Mouse (Mus musculus) embryo, embryonic 10 days (tissue): ENCODE measurements at regions not wholly inside any gene's neighbourhood (a gene's known extent, or its start where the extent isn't known, plus 50 kb on each side); places are given as distances from the start of the nearest gene placed in this dataset.

Experiments used
- DNase-seq: peaks from one replicate; pipeline ENCODE4 v3.0.0-alpha.2; 2015; ENCODE audit warnings: low spot score

DNA sequence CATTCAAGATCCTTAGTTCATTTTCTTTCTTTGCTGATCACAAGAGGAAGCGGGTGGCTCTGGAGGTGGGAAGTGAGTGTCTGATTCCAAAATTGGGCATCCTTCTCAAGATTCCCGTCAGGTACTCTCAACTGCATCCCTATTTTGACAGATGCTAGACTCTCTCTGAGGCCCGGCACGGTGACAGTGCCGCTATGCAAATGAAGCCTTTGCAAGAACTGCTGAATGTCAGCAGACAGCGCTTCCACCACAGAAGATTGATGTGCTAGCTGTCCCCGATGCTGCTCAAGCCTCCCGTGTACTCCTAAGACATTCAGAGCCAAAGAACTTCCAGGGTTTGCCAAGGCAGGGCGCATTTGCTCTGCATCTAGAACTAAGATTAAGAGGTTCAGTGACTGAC is 50.9 kb upstream of the Cpne4 start:
- no peak for DNase-seq

DNA sequence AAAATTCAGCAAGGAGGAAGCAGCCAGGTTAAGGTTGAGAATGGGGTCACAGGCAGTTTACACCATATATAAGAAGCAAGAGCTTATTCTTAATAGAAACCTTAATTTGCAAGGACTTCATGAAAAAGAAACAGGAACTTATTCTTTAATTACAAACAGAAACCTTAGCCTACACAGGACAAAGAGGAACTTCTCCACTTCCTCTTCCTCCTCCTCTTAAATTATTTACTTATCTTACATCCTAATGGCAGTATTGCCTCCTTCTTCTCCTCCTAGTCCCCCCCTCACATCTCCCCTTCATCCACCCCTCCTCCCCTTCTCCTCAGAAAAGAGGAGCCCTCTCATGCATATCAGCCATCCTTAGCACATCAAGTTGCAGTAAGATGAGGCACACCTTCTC is 56.4 kb upstream of the Cpne4 start:
- no peak for DNase-seq

GRCm38 (mm10) chr9:104489383-104489782 is 57.7 kb upstream of the Cpne4 start:
- no peak for DNase-seq

GRCm38 (mm10) chr9:104482440-104482839 is 64.6 kb upstream of the Cpne4 start:
- no peak for DNase-seq

GRCm38 (mm10) chr9:104480683-104481082 is 66.4 kb upstream of the Cpne4 start:
- no peak for DNase-seq

GRCm38 (mm10) chr9:104474831-104475230 is 72.3 kb upstream of the Cpne4 start:
- DNase-seq: no peak

DNA sequence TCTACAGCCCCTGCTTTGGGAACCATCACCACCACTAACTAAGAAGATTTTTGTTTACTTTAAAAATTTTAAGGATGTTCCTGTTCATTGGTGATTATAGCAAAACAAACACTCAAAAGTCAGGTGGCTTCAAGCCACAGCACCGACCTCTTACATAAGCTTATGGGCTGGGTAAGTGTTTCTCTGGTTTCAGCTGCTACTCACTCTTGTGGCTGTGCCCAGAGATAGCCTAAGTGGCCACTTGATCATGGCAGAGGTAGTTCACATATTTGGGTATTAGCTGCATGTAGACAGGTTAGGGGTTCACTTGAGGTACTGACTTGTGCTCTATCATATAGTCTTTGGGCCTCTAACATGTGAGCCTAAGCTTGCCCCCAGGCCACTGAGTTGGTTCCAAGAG is 79.8 kb upstream of the Cpne4 start:
- no peak for DNase-seq

DNA sequence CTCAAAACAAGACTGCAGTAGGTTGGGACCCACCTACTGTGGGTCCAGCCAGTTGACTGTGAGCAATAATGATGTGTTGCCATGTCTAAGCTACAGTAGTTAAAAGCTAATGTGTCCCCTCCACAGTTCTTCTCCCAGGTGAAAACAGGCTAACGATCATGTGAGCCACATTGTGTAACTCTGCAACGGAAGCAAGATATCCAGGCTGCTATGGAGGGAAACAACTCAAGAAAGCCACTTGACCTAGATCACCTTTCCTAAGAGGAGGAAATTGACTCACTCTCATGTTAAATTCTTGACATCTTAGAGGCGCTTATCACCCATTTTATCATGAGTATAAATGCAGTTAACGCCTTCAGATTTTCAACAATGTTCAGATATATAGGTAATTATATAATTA is 83.4 kb upstream of the Cpne4 start:
- DNase-seq: no peak

GRCm38 (mm10) chr9:104460133-104460532 is 87.0 kb upstream of the Cpne4 start:
- DNase-seq: no peak

- peak; percentile 7 for DNase-seq
Observed at GRCm38 (mm10) chr9:104457635-104458034, 89.5 kb upstream of the Cpne4 start.

DNA sequence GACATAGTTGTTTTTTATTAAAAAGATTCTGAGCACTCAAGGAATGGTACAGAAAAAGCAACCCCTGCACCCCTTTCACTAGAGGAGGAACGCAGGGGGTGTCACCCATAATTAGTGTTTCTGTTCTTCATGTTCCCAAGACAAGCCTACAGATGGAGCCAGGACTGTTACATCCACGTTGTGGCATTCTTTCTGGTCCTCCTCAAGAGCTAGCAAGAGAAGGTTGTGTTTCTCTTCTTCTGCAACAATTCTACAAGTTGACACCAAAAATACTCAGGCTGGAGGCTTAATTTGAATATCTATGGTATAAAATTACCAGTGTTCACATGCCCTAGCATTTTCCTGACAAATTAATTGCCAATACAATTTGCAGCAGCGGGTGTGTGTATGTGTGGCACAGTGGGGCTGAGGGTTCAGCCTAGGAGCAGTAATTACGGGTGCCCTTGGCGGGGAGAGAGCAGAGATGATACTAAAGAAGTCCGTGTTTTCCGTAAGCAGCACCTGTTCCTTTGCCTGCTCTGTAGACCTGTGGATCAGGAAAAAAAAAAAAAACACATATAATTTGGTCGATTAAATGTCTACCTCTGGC is 98.4 kb upstream of the Cpne4 start:
- no peak for DNase-seq

DNA sequence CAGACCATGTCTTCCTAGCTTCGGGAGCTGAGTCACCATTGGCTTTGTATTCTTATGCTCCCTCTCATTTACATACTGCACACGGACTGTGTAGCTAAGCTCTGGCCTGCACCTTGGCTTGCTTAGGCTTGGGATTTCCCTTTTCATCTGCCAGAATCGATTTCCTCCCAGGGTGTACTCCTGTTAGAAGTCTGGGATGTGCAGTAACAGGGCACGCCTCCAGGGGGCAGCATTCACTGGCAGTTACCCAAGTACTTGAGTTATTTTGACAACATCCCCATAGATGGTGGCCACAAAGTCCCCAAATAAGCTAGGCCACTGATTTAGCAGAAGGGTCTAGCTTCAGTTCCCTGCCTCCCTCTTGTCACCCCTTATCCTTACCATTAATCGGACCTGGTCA is 102.2 kb upstream of the Cpne4 start:
- DNase-seq: peak; percentile 46

- DNase-seq: no peak
Observed at GRCm38 (mm10) chr9:104443236-104443635, 103.8 kb upstream of the Cpne4 start.

DNA sequence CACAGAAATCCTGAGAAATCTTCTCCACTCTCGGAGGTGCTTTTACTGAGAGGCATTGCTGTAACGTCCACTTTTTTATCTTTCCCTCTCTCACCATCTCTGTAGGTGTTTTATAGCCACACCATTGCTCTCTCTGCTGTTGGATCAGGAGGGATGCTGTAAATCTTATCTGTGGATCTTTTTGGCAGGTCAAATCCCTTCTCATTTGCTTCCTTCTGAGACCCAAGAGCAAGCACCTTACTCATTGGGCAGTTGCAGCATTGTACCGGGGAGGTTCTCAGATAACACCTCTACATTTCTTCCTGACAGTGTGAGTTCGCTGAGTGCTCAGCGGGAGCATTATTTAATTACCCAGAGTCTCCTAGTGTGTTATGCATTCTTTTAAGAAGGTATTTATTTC is 75.5 kb upstream of the Acpp start:
- no peak for DNase-seq

DNA sequence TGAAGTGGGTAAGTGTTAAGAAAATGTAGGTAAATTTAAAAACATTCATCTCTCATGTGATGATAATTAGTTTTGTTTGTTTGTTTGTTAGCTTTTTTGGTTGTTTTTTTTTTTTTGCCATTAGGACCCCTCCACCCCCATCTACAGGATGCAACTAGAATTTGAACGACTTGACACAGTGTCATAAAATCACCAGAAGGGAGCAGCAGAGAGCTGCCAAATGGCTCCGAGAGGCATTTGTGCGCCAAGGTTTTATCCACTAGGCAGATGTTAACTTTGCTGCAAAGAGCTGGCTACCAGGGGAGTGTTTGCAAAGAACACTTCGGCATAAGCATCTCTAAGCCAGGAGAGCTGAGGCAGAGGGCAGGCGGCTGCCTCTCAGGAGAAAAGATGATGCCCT is 72.7 kb upstream of the Acpp start:
- peak; percentile 85 for DNase-seq

DNA sequence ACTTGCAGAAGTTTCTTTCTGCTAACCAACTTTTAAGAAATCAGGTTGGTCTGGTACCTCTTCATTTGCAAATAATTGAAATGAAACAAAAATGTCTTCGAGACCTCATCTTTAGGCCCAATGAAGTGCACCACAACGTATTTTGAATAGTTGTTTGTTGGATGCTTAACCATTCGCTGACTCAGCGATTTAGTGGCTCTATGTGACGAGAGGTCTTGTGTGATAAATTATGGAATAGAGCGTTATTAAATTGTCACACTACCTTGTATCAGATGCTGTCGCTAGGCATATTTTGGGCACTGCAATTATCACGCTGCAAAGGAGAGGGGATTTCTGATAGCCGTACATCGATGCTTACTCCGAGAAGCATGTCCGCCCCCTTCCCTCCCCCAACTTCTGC is 71.8 kb upstream of the Acpp start:
- no peak for DNase-seq

DNA sequence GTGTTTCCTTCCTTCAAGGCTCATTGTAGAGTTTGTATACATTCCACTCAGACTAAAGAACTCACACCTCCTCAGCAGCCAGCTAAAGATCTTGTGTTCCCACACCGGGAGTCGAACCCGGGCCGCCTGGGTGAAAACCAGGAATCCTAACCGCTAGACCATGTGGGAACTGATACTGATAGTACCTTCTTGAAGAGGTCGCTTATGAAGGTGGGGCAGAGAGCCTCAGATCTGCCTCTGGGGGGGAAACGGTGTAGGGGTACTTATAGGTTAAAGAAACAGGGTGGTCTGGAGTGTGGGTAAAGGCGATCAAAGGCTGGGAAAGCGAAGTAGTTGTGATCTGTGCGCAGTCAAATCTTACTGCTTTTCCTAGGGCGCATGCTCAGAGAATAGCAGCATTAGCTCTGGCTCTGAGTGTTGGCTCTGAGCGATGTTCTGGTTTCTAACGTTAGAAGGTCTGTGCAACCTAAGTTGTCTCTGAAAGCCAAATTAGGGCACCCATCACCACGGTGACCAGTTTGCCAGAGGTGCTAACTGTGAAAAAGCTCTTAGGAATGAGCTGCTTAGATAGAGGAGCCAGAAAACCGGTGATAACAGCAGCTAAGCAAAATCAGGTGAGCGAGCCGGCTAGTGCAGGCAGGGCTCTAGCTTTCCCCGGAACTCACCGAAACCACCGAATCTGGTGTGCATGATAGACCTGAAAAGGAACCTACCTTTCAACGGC is 71.2 kb upstream of the Acpp start:
- peak; percentile 75 for DNase-seq

DNA sequence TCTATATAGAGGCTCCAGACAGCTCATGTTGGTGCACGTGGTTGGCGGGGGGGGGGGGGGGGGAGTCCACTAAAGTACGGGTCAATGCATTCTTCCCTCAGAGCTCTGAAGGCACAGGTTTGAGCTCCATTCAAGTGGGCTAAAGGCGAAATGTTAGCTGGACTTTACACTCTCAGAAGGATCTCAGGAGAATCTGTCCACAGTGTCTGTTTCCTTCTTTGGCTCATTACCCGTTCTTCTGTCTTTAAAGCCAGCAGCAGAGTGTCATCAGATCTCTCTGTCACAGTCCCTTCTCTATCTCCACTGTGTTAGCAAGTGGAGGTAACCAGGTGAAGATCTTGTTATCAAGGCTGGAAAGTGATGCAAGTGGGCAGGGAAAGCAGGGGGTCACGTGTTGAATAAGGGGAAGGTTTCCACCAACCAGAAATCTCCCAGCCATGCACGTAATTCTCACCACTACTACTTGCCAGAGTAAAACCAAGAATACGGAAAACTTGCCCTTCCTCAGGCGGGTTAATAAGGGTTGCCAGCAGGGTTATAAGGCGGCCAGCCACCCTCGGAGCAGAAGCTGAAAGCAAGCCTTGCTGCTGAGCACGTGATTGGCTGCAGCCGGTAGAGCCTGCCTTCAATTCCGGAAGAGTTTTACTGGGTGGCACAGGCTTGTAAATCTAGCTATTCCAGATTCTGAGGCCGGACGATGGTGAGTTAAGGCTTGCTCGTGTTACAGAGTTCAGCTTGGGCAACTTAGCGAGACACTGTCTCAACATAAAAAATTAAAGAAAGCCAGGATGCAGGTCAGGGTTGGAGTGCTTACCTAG is 70.2 kb upstream of the Acpp start:
- DNase-seq: peak; percentile 61

- no peak for DNase-seq
Observed at GRCm38 (mm10) chr9:104407011-104407410, 69.5 kb upstream of the Acpp start.

DNA sequence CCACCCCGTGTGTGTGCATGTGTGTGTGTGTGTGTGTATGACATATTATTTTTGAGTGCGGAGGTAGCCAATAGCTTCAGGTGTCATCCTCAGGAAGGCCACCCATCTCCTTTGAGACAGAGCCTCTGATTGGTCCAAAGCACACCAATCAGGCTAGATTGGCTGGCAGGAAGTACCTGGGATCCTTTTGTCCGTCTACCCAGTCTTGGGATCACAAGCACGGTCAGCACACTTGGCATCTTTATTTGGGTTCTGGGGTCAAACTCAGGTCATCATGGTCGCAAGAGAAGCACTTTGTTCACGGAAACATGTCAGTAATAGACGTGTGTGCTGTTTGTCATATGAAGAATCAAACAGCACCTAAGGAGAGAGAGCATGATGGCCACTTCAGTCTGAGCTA is 68.9 kb upstream of the Acpp start:
- no peak for DNase-seq

DNA sequence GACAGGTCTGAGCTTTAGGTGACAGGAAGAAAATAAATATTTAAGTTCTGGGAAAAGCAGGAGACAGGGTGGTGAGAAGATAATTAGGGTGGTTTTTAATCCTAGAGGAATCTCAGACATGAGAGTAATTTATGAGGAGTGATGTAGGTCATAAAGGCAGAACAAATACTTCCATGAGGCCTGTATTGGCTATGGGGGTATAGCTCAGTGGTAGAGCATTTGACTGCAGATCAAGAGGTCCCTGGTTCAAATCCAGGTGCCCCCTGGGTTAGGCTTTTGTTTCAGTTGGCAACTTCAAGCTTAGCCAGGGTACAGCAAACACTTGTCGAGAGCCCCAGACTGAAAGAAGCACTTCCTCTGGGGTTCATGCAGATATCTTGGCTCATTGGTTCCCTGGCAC is 66.3 kb upstream of the Acpp start:
- no peak for DNase-seq

- no peak for DNase-seq
Observed at GRCm38 (mm10) chr9:104401673-104402072, 64.1 kb upstream of the Acpp start.

- no peak for DNase-seq
Observed at GRCm38 (mm10) chr9:104399927-104400326, 62.4 kb upstream of the Acpp start.
